Mouse (Mus musculus) brain, embryonic 14.5 days (tissue): ENCODE results near the gene Susd2.

ENCODE experiments used
- CTCF ChIP-seq: fragments of 200-500 bp; IDR thresholded peaks from 2 replicates; pipeline ENCODE4 v1.5.1; 2012; ENCODE audit warnings: inconsistent platforms, mild to moderate bottlenecking, moderate library complexity, borderline replicate concordance; ENCODE audit not compliant: insufficient read depth, insufficient read length; ENCODE audit errors: extremely low read depth
- POLR2A ChIP-seq: fragments of 200-500 bp; IDR thresholded peaks from 2 replicates; pipeline ENCODE4 v1.6.1; 2012; ENCODE audit warnings: mild to moderate bottlenecking, inconsistent platforms, borderline replicate concordance; ENCODE audit not compliant: poor library complexity, insufficient read depth, insufficient read length, severe bottlenecking; ENCODE audit errors: extremely low read depth

DNA sequence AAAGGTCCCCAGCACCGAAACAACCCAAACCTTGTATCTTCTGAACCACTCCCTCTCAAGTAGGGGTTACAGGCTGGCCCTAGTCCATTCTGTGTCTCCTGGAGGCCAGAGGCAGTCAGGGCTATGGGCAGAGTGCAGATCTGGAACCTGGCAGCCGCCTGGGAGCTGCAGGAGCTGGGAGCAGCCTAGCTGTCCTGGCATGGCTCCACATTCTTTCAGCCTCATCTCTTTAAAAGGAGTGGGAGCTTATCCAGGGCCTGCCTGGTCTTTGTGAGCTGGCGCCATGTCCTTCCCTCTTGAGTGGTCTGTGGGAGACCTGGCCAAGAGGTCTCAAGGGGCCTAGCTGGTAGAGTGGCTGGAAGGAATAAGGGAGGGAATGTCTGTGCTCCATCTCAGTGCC is 3.6 kb upstream of the Susd2 start:
- TF ChIP-seq CTCF = no peak
- no peak for TF ChIP-seq POLR2A
